In genomic region chr16:30692541-30693141, GRCm38 (mm10) we compare ENCODE assay signal across 9 mouse cellular contexts.
A peak's percentile ranks its signal among the peaks of the same experiment; 100 is the strongest.
DNase-seq lines count a peak whose midpoint lies in the region; ATAC-seq and TF ChIP-seq lines count a peak whose summit lies in the region.
"Had no signal": no experiment of that assay in that cellular context is flagged by ENCODE, and none has a peak within 500 bp of the region (broad histone marks: within the 10 kb centered on the region; RNA-seq: fewer than 3 reads in every experiment).

No protein-coding gene starts in this region.

- peak; percentile 61 to 82 for DNase-seq in adrenal gland, adult (ENCODE audit: inconsistent age in 2 of 2, low spot score in 1 of 2)
- no peak for DNase-seq in adrenal gland, postnatal 4 days (ENCODE audit: low spot score in 2 of 2)
- DNase-seq in heart, postnatal 4 days, result peak; percentile 28
- no peak for DNase-seq in ovary, adult 18-20 months (ENCODE audit: low spot score)
- DNase-seq in lung, postnatal 0 days (ENCODE audit: low spot score), result no peak
- DNase-seq in cerebellum, postnatal 10 days, result no peak

- TF ChIP-seq POLR2A in ES-Bruce4 (IDR thresholded peaks at IDR 0.05; ENCODE audit: insufficient read depth, low read length), result no peak

- H3K4me2 ChIP-seq in lung, postnatal 0 days (replicated peaks; ENCODE audit: low read depth, low read length), result no peak overlapping the region

- peak overlapping the region; percentile 71 for H3K27ac ChIP-seq in ES-Bruce4 (ENCODE audit: insufficient read depth, low read length)
- H3K27ac ChIP-seq in brown adipose tissue, adult 24 weeks (replicated peaks; ENCODE audit: low read depth, low read length), result peak overlapping the region; percentile 80
- no peak overlapping the region for H3K27ac ChIP-seq in lung, postnatal 0 days (ENCODE audit: low read length)
- H3K27ac ChIP-seq: forebrain, embryonic 10.5 days had no signal

- H3K9ac ChIP-seq in ES-Bruce4 (ENCODE audit: low read depth, poor library complexity, severe bottlenecking), result no peak overlapping the region
- no peak overlapping the region for H3K9ac ChIP-seq in lung, postnatal 0 days (replicated peaks; ENCODE audit: low read depth)

- TF ChIP-seq EP300 in ES-Bruce4 (IDR thresholded peaks at IDR 0.05; ENCODE audit: insufficient read depth, low read depth, low read length), result no peak
- no peak for TF ChIP-seq EP300 in lung, postnatal 0 days (IDR thresholded peaks at IDR 0.05)

- H3K27me3 ChIP-seq in ES-Bruce4 (ENCODE audit: control insufficient read depth, insufficient read depth, low read length, poor library complexity, severe bottlenecking), result no peaks in the 10 kb centered on the region
- H3K27me3 ChIP-seq in lung, postnatal 0 days (replicated peaks; ENCODE audit: insufficient read depth, low read length), result no peaks in the 10 kb centered on the region

- H3K4me1 ChIP-seq in ES-Bruce4 (ENCODE audit: control insufficient read depth, insufficient read depth, low read length), result peaks cover 16% of the 10 kb centered on the region
- peaks cover 18% of the 10 kb centered on the region; the same call in 1 of the 2 replicates for H3K4me1 ChIP-seq in brown adipose tissue, adult 24 weeks (ENCODE audit: control insufficient read depth, insufficient read depth, insufficient read length, low read length)
- H3K4me1 ChIP-seq in lung, postnatal 0 days (ENCODE audit: insufficient read depth, low read depth, low read length), result no peaks in the 10 kb centered on the region

- H3K36me3 ChIP-seq in ES-Bruce4 (ENCODE audit: control insufficient read depth, insufficient read depth, low read length, poor library complexity, severe bottlenecking), result no peaks in the 10 kb centered on the region
- H3K36me3 ChIP-seq in lung, postnatal 0 days (ENCODE audit: insufficient read depth, low read length), result no peaks in the 10 kb centered on the region
- H3K36me3 ChIP-seq: forebrain, embryonic 10.5 days had no signal

- no peak for ATAC-seq in lung, postnatal 0 days

- TF ChIP-seq CTCF in ES-Bruce4 (IDR thresholded peaks at IDR 0.05; ENCODE audit: low read depth, low read length), result no peak
- no peak for TF ChIP-seq CTCF in lung, postnatal 0 days (IDR thresholded peaks at IDR 0.05)

- H3K4me3 ChIP-seq in ES-Bruce4 (ENCODE audit: low read depth, low read length), result no peak overlapping the region
- peak overlapping the region; percentile 33 for H3K4me3 ChIP-seq in brown adipose tissue, adult 24 weeks (ENCODE audit: insufficient read depth, low read depth, low read length)
- no peak overlapping the region for H3K4me3 ChIP-seq in lung, postnatal 0 days (ENCODE audit: low read depth, low read length)
- H3K4me3 ChIP-seq: forebrain, embryonic 10.5 days had no signal

- WGBS in lung, postnatal 0 days, result 50% methylated on average over 5 of the region's 5 CpGs

- H3K9me3 ChIP-seq in ES-Bruce4 (replicated peaks; ENCODE audit: control insufficient read depth, insufficient read depth, low read length, poor library complexity, severe bottlenecking), result no peaks in the 10 kb centered on the region
- H3K9me3 ChIP-seq in lung, postnatal 0 days (ENCODE audit: low read length), result no peaks in the 10 kb centered on the region
- H3K9me3 ChIP-seq: forebrain, embryonic 10.5 days had no signal

Comparison
In these comparisons a context has a peak if more than half of its experiments do, and no peak if none do; other contexts are left out.
1. DNase-seq: peak in adrenal gland, adult (2 of 2) and heart, postnatal 4 days (single experiment); none in adrenal gland, postnatal 4 days (0 of 2), ovary, adult 18-20 months (single experiment), lung, postnatal 0 days (single experiment) and cerebellum, postnatal 10 days (0 of 2).